Mouse (Mus musculus) myocyte (in vitro differentiated cells): ENCODE results near the gene Cd69. TPM values are rescaled to one million over a fixed set of nuclear protein-coding genes. Genes with fewer than 3 reads are reported as not detected.

Experiments
- H3K27me3 ChIP-seq: one replicate; pipeline ENCODE4 v1.6.1; 2011; ENCODE audit not compliant: control insufficient read depth, insufficient read depth, insufficient read length
- H3K36me3 ChIP-seq: one replicate; pipeline ENCODE4 v1.6.1; 2011; ENCODE audit not compliant: control insufficient read depth, insufficient read depth
- H3K4me2 ChIP-seq: one replicate; pipeline ENCODE4 v1.6.1; 2011; ENCODE audit warnings: low read depth, control low read depth
- H3K4me3 ChIP-seq: one replicate; pipeline ENCODE4 v1.5.1; 2011; ENCODE audit warnings: mild to moderate bottlenecking, control low read depth, moderate library complexity
- H3K79me2 ChIP-seq: one replicate; pipeline ENCODE4 v1.6.1; 2011; ENCODE audit not compliant: control insufficient read depth, insufficient read depth
- H3ac ChIP-seq: one replicate; pipeline ENCODE4 v1.6.1; 2011; ENCODE audit not compliant: control insufficient read depth, insufficient read length
- CEBPB ChIP-seq: IDR thresholded peaks from 2 replicates; pipeline ENCODE4 v1.6.1; 2011; ENCODE audit warnings: mild to moderate bottlenecking, moderate library complexity; ENCODE audit not compliant: poor library complexity, insufficient read depth, severe bottlenecking
- E2F4 ChIP-seq: IDR thresholded peaks from one replicate; pipeline ENCODE4 v1.6.1; 2011; ENCODE audit warnings: mild to moderate bottlenecking, control low read depth, moderate library complexity; ENCODE audit not compliant: insufficient read depth
- MAX ChIP-seq: IDR thresholded peaks from one replicate; pipeline ENCODE4 v1.6.1; 2011; ENCODE audit warnings: low read depth, mild to moderate bottlenecking, control low read depth
- MYOD1 ChIP-seq, 3 experiments: IDR thresholded peaks; one replicate each; pipeline ENCODE4 v1.6.1; 2011; ENCODE audit warnings: control low read depth in 2 of 3, low read depth in 2 of 3, mild to moderate bottlenecking in 2 of 3, moderate library complexity in 1 of 3; ENCODE audit not compliant: insufficient read length in 2 of 3, control insufficient read depth in 1 of 3
- MYOG ChIP-seq, 3 experiments: IDR thresholded peaks; one replicate each; pipeline ENCODE4 v1.6.1; 2011; ENCODE audit warnings: control low read depth in 2 of 3, low read depth in 2 of 3, mild to moderate bottlenecking in 2 of 3; ENCODE audit not compliant: insufficient read length in 2 of 3, control insufficient read depth in 1 of 3, insufficient read depth in 1 of 3
- POLR2A ChIP-seq: IDR thresholded peaks from one replicate; pipeline ENCODE4 v1.6.1; 2011; ENCODE audit warnings: low read depth, mild to moderate bottlenecking, control low read depth, moderate library complexity; ENCODE audit not compliant: insufficient read length
- POLR2AphosphoS2 ChIP-seq: IDR thresholded peaks from one replicate; pipeline ENCODE4 v1.6.1; 2011; ENCODE audit warnings: low read depth, control low read depth; ENCODE audit not compliant: insufficient read length
- REST ChIP-seq: IDR thresholded peaks from one replicate; pipeline ENCODE4 v1.6.1; 2011; ENCODE audit warnings: mild to moderate bottlenecking, control low read depth, moderate library complexity; ENCODE audit not compliant: insufficient read depth, insufficient read length
- SRF ChIP-seq: IDR thresholded peaks from one replicate; pipeline ENCODE4 v1.6.1; 2011; ENCODE audit warnings: low read depth; ENCODE audit not compliant: control insufficient read depth, insufficient read length
- TCF12 ChIP-seq: IDR thresholded peaks from one replicate; pipeline ENCODE4 v1.6.1; 2011; ENCODE audit warnings: mild to moderate bottlenecking, control low read depth; ENCODE audit not compliant: poor library complexity, insufficient read depth, severe bottlenecking
- TCF3 ChIP-seq: IDR thresholded peaks from one replicate; pipeline ENCODE4 v1.6.1; 2011; ENCODE audit warnings: low read depth, control low read depth; ENCODE audit not compliant: insufficient read length
- USF1 ChIP-seq: IDR thresholded peaks from one replicate; pipeline ENCODE4 v1.6.1; 2011; ENCODE audit warnings: low read depth, mild to moderate bottlenecking, control low read depth, moderate library complexity
- polyA plus RNA-seq: library from polyadenylated mRNA; unstranded; fragments of >200 nt; fragmentation: generic; extraction: Trizol; gene quantifications from one replicate; pipeline ENCODE4 v1.2.1, GENCODE M21; 2012; ENCODE audit warnings: missing spikeins

Cd69 gene
- polyA plus RNA-seq, 1 experiment: 0.23 TPM

DNA sequence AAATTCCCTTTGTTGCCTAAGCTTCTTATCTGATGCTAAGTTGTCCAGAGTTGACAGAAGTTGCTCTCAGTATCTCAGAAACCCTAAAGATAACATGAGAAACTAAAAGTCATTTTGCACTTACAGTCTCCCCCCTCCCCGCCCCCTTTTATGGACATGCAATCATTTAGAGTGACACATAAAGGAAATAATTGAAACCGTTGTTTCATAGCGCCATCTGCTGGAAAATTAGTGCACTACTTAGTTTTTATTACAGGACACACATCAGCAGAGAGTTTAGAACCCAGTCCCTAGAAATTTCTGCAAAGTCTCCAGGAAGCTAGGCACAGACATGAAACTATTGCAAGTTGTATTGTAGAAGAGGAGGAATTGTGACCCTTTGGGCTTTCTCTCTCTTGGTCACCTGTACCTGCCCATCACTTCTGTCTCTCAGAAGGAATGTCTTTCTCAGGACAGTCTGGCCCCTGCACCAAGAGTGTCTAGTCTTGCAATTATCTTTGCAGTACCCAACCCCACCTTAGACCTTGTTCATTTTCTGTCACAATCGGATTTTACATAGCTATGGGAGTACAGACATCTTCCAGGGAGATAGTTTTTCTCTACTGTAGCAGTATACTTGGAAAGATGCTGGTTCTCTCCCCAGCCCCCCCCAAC lies 20.2 kb downstream of the Cd69 start:
- H3K36me3 ChIP-seq: no peaks in the 10 kb centered on the region
- H3K4me2 ChIP-seq: no peak overlapping the region
- no peaks in the 10 kb centered on the region for H3K79me2 ChIP-seq
- H3ac ChIP-seq: no peak overlapping the region
- H3K27me3 ChIP-seq: no peaks in the 10 kb centered on the region
- TF ChIP-seq MYOD1 (IDR thresholded peaks at IDR 0.05; ENCODE audit: control insufficient read depth in 1 of 3, insufficient read length in 2 of 3, low read depth in 2 of 3): no peak
- TF ChIP-seq USF1: no peak
- no peak overlapping the region for H3K4me3 ChIP-seq

DNA sequence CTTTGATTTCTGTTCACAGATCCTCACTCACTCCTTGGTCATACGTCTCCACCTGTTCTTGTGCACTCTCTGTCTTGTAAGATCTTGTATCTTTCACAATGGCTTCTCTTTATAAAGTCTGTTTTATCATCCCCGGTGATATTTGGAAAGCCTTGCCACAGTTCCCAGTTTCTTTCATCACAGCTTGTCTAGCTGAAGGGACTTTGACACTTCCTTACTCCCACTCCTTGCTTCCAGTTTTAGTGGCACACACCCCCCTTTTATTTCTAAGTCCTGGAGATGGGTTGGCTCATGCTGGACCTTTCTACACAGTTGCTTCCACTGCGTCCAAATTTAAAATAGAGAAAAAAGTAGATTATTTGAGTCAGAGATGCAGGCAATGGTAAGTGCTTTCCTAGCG lies 20.9 kb downstream of the Cd69 start:
- no peak overlapping the region for H3K4me3 ChIP-seq
- no peaks in the 10 kb centered on the region for H3K36me3 ChIP-seq
- H3K27me3 ChIP-seq: no peaks in the 10 kb centered on the region
- H3ac ChIP-seq: no peak overlapping the region
- H3K4me2 ChIP-seq: no peak overlapping the region
- no peaks in the 10 kb centered on the region for H3K79me2 ChIP-seq
- TF ChIP-seq CEBPB: no peak
- no peak for TF ChIP-seq MYOG (IDR thresholded peaks at IDR 0.05; ENCODE audit: control insufficient read depth in 1 of 3, insufficient read depth in 1 of 3, insufficient read length in 2 of 3, low read depth in 2 of 3)
- TF ChIP-seq TCF12: no peak
- no peak for TF ChIP-seq USF1
- TF ChIP-seq MAX: no peak

DNA sequence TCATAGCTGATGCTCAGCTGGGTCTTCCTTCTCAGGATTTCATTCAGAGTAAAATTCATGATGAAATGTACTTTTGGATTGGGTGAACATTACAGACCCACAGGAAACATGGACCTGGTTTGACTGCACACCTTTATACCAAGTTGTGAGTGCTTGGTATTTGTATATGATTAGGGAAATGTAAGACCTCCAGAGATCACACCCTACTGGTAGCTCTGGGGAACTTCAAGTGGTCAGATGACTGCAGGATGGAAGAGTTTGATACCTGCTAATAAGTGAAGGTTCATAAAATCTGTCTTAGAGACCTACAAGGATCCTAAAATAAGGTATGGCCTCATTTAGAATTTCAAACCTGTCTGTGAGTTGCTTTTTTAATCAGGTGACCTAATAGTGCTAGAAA lies 27.0 kb downstream of the Cd69 start:
- Histone ChIP-seq H3K4me2 (no peak overlapping the region), H3K27me3 (no peaks in the 10 kb centered on the region), H3K4me3 (no peak overlapping the region), H3K36me3 (no peaks in the 10 kb centered on the region), H3ac (no peak overlapping the region), H3K79me2 (no peaks in the 10 kb centered on the region)
- TF ChIP-seq MYOD1 (IDR thresholded peaks at IDR 0.05; ENCODE audit: control insufficient read depth in 1 of 3, insufficient read length in 2 of 3, low read depth in 2 of 3) (no peak), MYOG (IDR thresholded peaks at IDR 0.05; ENCODE audit: control insufficient read depth in 1 of 3, insufficient read depth in 1 of 3, insufficient read length in 2 of 3, low read depth in 2 of 3) (no peak), CEBPB (no peak), USF1 (no peak), E2F4 (no peak), TCF12 (no peak), MAX (no peak), REST (no peak), POLR2A (no peak), TCF3 (no peak), POLR2AphosphoS2 (no peak), SRF (no peak)

DNA sequence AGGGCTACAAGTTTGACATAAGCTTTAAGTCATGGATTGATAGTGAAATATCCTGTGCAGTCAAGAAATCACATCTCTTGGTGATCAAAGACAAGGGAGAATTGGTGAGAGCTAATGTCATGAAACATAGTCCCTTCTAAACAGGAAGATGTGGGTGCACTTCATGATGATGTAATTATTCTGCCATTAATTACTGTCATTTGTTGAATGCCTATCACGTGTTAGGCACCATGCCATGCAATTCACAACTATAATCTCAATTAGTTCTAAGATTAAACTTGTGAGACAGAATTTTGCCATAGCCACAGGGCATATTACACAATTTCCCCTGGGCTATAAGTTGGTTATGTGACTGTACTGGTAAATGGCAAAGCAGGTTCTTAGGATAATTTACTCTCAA lies 28.2 kb downstream of the Cd69 start:
- no peak overlapping the region for H3K4me2 ChIP-seq
- TF ChIP-seq MAX: no peak
- TF ChIP-seq USF1: no peak
- no peak for TF ChIP-seq MYOD1 (IDR thresholded peaks at IDR 0.05; ENCODE audit: control insufficient read depth in 1 of 3, insufficient read length in 2 of 3, low read depth in 2 of 3)
- TF ChIP-seq POLR2A: no peak
- TF ChIP-seq CEBPB: no peak
- TF ChIP-seq REST: no peak
- TF ChIP-seq E2F4: no peak
- no peak for TF ChIP-seq SRF
- TF ChIP-seq TCF12: no peak
- TF ChIP-seq MYOG (IDR thresholded peaks at IDR 0.05; ENCODE audit: control insufficient read depth in 1 of 3, insufficient read depth in 1 of 3, insufficient read length in 2 of 3, low read depth in 2 of 3): no peak
- TF ChIP-seq POLR2AphosphoS2: no peak
- TF ChIP-seq TCF3: no peak
- no peak overlapping the region for H3K4me3 ChIP-seq
- no peaks in the 10 kb centered on the region for H3K79me2 ChIP-seq
- H3K27me3 ChIP-seq: no peaks in the 10 kb centered on the region
- H3ac ChIP-seq: no peak overlapping the region
- H3K36me3 ChIP-seq: no peaks in the 10 kb centered on the region

DNA sequence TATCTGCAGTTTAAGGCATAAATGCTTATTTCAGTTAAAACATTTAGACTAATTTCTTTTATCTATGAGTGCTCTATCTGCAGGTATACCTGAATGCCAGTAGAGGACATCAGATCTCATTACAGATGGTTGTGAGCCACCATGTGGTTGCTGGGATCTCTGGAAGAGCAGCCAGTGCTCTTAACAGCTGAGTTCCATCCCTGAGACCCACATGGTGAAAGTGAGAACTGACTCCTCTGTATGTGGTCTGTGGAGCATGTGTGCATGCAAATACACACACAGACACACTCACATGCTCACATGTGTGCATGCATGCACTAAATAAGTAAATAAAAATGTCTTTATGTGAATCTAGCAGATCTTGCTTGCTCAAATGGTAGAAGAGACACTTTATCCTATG lies 29.4 kb downstream of the Cd69 start:
- H3K79me2 ChIP-seq: no peaks in the 10 kb centered on the region
- no peak for TF ChIP-seq TCF12
- no peak for TF ChIP-seq CEBPB
- no peak for TF ChIP-seq E2F4
- no peak for TF ChIP-seq MAX
- no peak for TF ChIP-seq REST
- no peak for TF ChIP-seq MYOD1 (IDR thresholded peaks at IDR 0.05; ENCODE audit: control insufficient read depth in 1 of 3, insufficient read length in 2 of 3, low read depth in 2 of 3)
- TF ChIP-seq POLR2A: no peak
- TF ChIP-seq TCF3: no peak
- TF ChIP-seq POLR2AphosphoS2: no peak
- no peak for TF ChIP-seq USF1
- no peaks in the 10 kb centered on the region for H3K36me3 ChIP-seq
- no peak overlapping the region for H3ac ChIP-seq
- no peak overlapping the region for H3K4me2 ChIP-seq
- no peak overlapping the region for H3K4me3 ChIP-seq
- no peaks in the 10 kb centered on the region for H3K27me3 ChIP-seq
